Mouse (Mus musculus): ENCODE results near the gene Ankrd6. TPM values are rescaled to one million over a fixed set of nuclear protein-coding genes. Genes with fewer than 3 reads are reported as not detected.

Gene Ankrd6
- total and polyA plus RNA-seq, 3 experiments: 1.3 to 2.1 (median 1.6) TPM

GRCm38 (mm10) chr4:32984801-32985675, 34.4 kb upstream of the Ankrd6 start:
- Histone ChIP-seq H3K4me2 (ENCODE audit: insufficient read depth, low read depth, poor library complexity, severe bottlenecking) (peak overlapping the region; percentile 82; the same call in 1 of the 2 replicates), H3K9me3 (replicated peaks; ENCODE audit: low read length) (peaks cover 2% of the 10 kb centered on the region), H3K4me3 (replicated peaks in 1 of 3; ENCODE audit: low read depth in 2 of 3, low read length in 2 of 3, poor library complexity in 1 of 3) (no peak overlapping the region), H3K9ac (ENCODE audit: insufficient read depth, low read depth) (no peak overlapping the region), H3K4me1 (ENCODE audit: control insufficient read depth in 1 of 2, insufficient read depth in 2 of 2) (no peaks in the 10 kb centered on the region; a peak in 1 of 4 replicates), H3K27ac (ENCODE audit: insufficient read depth, low read depth) (no peak overlapping the region), H3K36me3 (replicated peaks in 1 of 2; ENCODE audit: control insufficient read depth in 1 of 2, insufficient read depth in 1 of 2, low read length in 1 of 2) (no peaks in the 10 kb centered on the region), H3K27me3 (replicated peaks) (peaks cover 30% of the 10 kb centered on the region), H3K79me2 (replicated peaks; ENCODE audit: control insufficient read depth, extremely low read depth, insufficient read depth, poor library complexity, severe bottlenecking) (no peaks in the 10 kb centered on the region)
- in situ Hi-C loops (cut with MboI; ENCODE audit: low pct_ligation_motif_present, low pct_unique_long_range_greater_than_20kb, low sequenced_read_pairs) (loop anchor here (25.0 kb wide), 1 partner anchor 373 kb away; the partner anchor contains the start of genes Casp8ap2 and Gja10), dilution Hi-C loops (cut with MboI; ENCODE audit: extremely low pct_ligation_motif_present, extremely low pct_unique_long_range_greater_than_20kb, low sequenced_read_pairs) (no loop called here)
- no peak for DNase-seq (ENCODE audit: extremely low read depth)
- no peak for TF ChIP-seq BHLHE40 (IDR thresholded peaks at IDR 0.05; ENCODE audit: low read depth, low read length)
- TF ChIP-seq CTCF (conservative IDR thresholded peaks at IDR 0.05 in 1 of 2, IDR thresholded peaks at IDR 0.05 in 1 of 2; ENCODE audit: low read depth in 2 of 2, low read length in 2 of 2): peak in 1 of 2 experiments; percentile 33; a peak in 2 of 4 replicates

- DNase-seq (ENCODE audit: extremely low read depth): no peak
- Histone ChIP-seq H3K36me3 (replicated peaks in 1 of 2; ENCODE audit: control insufficient read depth in 1 of 2, insufficient read depth in 1 of 2, low read length in 1 of 2) (no peaks in the 10 kb centered on the region), H3K27me3 (replicated peaks) (peaks cover 30% of the 10 kb centered on the region), H3K27ac (ENCODE audit: insufficient read depth, low read depth) (no peak overlapping the region), H3K79me2 (replicated peaks; ENCODE audit: control insufficient read depth, extremely low read depth, insufficient read depth, poor library complexity, severe bottlenecking) (no peaks in the 10 kb centered on the region), H3K4me3 (replicated peaks in 1 of 3; ENCODE audit: low read depth in 2 of 3, low read length in 2 of 3, poor library complexity in 1 of 3) (peak overlapping the region in 1 of 3 experiments; percentile 58), H3K4me2 (ENCODE audit: insufficient read depth, low read depth, poor library complexity, severe bottlenecking) (peak overlapping the region; percentile 82), H3K4me1 (ENCODE audit: control insufficient read depth in 1 of 2, insufficient read depth in 2 of 2) (no peaks in the 10 kb centered on the region; a peak in 1 of 4 replicates), H3K9ac (ENCODE audit: insufficient read depth, low read depth) (peak overlapping the region; percentile 65), H3K9me3 (replicated peaks; ENCODE audit: low read length) (peaks cover 2% of the 10 kb centered on the region)
- no peak for TF ChIP-seq ZC3H11A (IDR thresholded peaks at IDR 0.05; ENCODE audit: low read depth, low read length)
- TF ChIP-seq MAZ (IDR thresholded peaks at IDR 0.05; ENCODE audit: low read depth, low read length): no peak
- no peak for TF ChIP-seq RCOR1 (conservative IDR thresholded peaks at IDR 0.05; ENCODE audit: low read depth, low read length)
- TF ChIP-seq IRF4 (IDR thresholded peaks at IDR 0.05; ENCODE audit: low read depth, low read length): no peak
- TF ChIP-seq UBTF (IDR thresholded peaks at IDR 0.05; ENCODE audit: low read depth, low read length): no peak
- no peak for TF ChIP-seq USF1 (IDR thresholded peaks at IDR 0.05; ENCODE audit: low read depth, low read length)
- no peak for TF ChIP-seq GABPA (IDR thresholded peaks at IDR 0.05; ENCODE audit: insufficient replicate concordance, low read depth, low read length)
- no peak for TF ChIP-seq ETS1 (conservative IDR thresholded peaks at IDR 0.05; ENCODE audit: low read depth, low read length)
- no peak for TF ChIP-seq MEF2A (IDR thresholded peaks at IDR 0.05; ENCODE audit: borderline replicate concordance, low read depth, low read length)
- dilution Hi-C loops (cut with MboI; ENCODE audit: extremely low pct_ligation_motif_present, extremely low pct_unique_long_range_greater_than_20kb, low sequenced_read_pairs): no loop called here
- in situ Hi-C loops (cut with MboI; ENCODE audit: low pct_ligation_motif_present, low pct_unique_long_range_greater_than_20kb, low sequenced_read_pairs): loop anchor here (25.0 kb wide), 1 partner anchor 372 kb away; the partner anchor contains the start of genes Casp8ap2 and Gja10
Measured at GRCm38 (mm10) chr4:32984242-32984641, 33.6 kb upstream of the Ankrd6 start.
